Mouse (Mus musculus) intestine, embryonic 16.5 days (tissue): ENCODE data around the gene Diaph3. TPM values are rescaled to one million over a fixed set of nuclear protein-coding genes. Genes with fewer than 3 reads are reported as not detected.

Experiments used
- ATAC-seq: fragments of 200-750 bp; cut with Nextera tagmentation; 2 replicates; pipeline ENCODE4 v1.8.0; 2017; ENCODE audit warnings: moderate TSS enrichment, moderate library complexity
- H3K27ac ChIP-seq: fragments of 300-500 bp; sonication (generic); 2 replicates; pipeline ENCODE4 v1.5.1; 2014; ENCODE audit warnings: mild to moderate bottlenecking, low read length
- H3K27me3 ChIP-seq: fragments of 300-500 bp; sonication (generic); replicated peaks from 2 replicates; pipeline ENCODE4 v1.6.1; 2014; ENCODE audit warnings: low read length, control low read depth, mixed read lengths; ENCODE audit not compliant: control insufficient read depth, insufficient read depth
- H3K36me3 ChIP-seq: fragments of 300-500 bp; sonication (generic); 2 replicates; pipeline ENCODE4 v1.6.1; 2014; ENCODE audit warnings: low read length, control low read depth; ENCODE audit not compliant: control insufficient read depth, insufficient read depth
- H3K4me1 ChIP-seq: fragments of 300-500 bp; sonication (generic); 2 replicates; pipeline ENCODE4 v1.6.1; 2014; ENCODE audit warnings: low read length, control low read depth, mixed read lengths; ENCODE audit not compliant: control insufficient read depth, insufficient read depth
- H3K4me2 ChIP-seq: fragments of 300-500 bp; sonication (generic); 2 replicates; pipeline ENCODE4 v1.6.1; 2014; ENCODE audit warnings: low read depth, low read length, control low read depth
- H3K4me3 ChIP-seq: fragments of 300-500 bp; sonication (generic); 2 replicates; pipeline ENCODE4 v1.5.1; 2014; ENCODE audit warnings: mild to moderate bottlenecking, low read length
- H3K9ac ChIP-seq: fragments of 300-500 bp; sonication (generic); 2 replicates; pipeline ENCODE4 v1.6.1; 2014; ENCODE audit warnings: low read depth, low read length
- H3K9me3 ChIP-seq: fragments of 300-500 bp; sonication (generic); 2 replicates; pipeline ENCODE4 v1.6.1; 2016; ENCODE audit warnings: low read length, control low read depth; ENCODE audit not compliant: control insufficient read depth
- WGBS: fragments of 180-500 bp; shearing (Covaris S2); extraction: QIAGEN DNeasy Blood & Tissue Kit; methylation state at CpG from one replicate; pipeline ENCODE4 v1.1.7; 2014; 5-methylcytosine and 5-hydroxymethylcytosine counted together
- microRNA-seq: library from miRNA; unstranded; fragments of <30 nt; microRNA quantifications from one replicate; pipeline ENCODE4, GENCODE M21; 2016
- polyA plus RNA-seq: library from polyadenylated mRNA; unstranded; fragments of >200 nt; fragmentation: Nextera tagmentation; extraction: Ambion mirVana; gene quantifications from 2 replicates; pipeline ENCODE4 v1.2.1, GENCODE M21; 2015

Diaph3 gene
- polyA plus RNA-seq, 1 experiment from 2014 or later = 7.7 TPM

DNA sequence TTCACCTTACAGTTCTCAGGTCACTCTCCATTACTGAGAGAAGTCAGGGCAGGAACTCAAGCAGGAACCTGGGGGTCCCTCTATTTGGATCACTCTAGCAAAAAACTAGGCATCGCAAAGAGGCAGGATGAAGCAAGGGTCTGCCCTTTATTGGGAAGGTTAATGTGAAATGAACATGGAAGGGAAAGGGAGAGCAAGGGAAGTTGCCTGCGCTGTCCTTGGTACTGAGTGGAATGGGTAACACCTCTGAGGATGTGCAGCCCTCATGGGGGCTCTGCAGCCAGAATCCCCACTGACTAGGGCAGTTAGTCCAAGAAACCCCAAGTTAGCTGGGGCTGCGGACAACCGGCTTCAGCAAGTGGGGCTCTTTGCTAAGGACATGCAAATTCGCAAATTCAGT lies 507.2 kb downstream of the Diaph3 start:
- H3K36me3 ChIP-seq = no peaks in the 10 kb centered on the region
- no peak overlapping the region for H3K4me3 ChIP-seq
- no peak overlapping the region for H3K9ac ChIP-seq
- H3K9me3 ChIP-seq = no peaks in the 10 kb centered on the region
- no peaks in the 10 kb centered on the region for H3K27me3 ChIP-seq
- no peak overlapping the region for H3K4me2 ChIP-seq
- no peak for ATAC-seq
- WGBS = 68% methylated on average over 5 of the region's 5 CpGs
- H3K27ac ChIP-seq = no peak overlapping the region
- no peaks in the 10 kb centered on the region for H3K4me1 ChIP-seq

DNA sequence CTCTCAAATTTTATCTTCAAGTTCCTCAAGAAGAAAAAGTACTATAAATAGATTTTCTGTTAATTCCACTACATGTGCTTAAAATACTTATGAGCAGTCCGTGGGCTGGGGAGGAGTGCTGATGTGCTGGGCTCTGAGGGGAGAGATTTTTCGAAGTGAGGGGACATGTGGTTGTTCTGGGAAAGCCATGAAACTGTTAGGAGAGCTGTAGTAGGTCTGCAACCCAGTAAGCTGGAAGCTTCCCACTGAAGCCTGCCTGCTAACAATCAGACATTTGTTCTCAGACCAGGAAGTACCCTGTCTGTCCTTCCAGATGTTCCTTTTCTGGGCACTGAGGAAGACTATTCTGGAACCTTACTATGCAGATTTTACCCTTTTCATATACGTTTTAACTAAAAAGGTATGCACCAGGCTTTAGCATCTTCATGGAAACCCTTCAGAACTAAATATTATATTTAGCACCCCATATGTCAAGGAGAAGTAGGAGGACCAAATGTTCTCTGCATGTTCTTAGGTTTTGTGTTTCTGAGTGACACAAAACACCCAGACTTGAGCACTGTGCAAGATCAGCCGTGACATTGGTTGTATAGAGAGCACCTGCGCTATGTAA lies 516.1 kb downstream of the Diaph3 start:
- Histone ChIP-seq H3K4me3 (no peak overlapping the region), H3K9ac (no peak overlapping the region), H3K36me3 (no peaks in the 10 kb centered on the region), H3K27ac (no peak overlapping the region), H3K9me3 (no peaks in the 10 kb centered on the region), H3K4me1 (no peaks in the 10 kb centered on the region), H3K4me2 (no peak overlapping the region), H3K27me3 (no peaks in the 10 kb centered on the region)
- ATAC-seq = no peak
- 82% methylated on average over 5 of the region's 5 CpGs for WGBS

DNA sequence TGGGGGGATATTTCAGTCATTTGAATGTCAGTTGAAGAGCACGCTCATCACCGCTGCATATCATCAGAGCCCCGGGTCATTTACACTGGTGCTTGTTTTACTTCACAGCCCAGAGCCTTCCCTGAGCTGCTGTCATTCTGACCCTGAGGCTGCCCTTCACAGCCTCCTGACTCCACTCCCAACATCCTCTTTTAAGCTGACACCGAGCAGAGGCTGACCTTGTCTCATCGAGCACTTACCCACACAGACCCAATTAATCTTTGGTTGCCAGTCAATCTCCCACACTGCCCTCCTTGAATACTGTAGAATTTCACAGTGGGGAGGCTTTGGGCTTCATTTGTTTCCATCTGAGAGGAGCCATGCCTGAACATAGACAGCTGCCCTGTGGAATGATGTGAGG lies 521.4 kb downstream of the Diaph3 start:
- H3K27ac ChIP-seq = no peak overlapping the region

More for the DNA sequence above, 521.4 kb downstream of the Diaph3 start:
- 74% methylated on average over 5 of the region's 5 CpGs for WGBS
- Histone ChIP-seq H3K27me3 (no peaks in the 10 kb centered on the region), H3K4me2 (no peak overlapping the region), H3K4me3 (no peak overlapping the region), H3K9ac (no peak overlapping the region), H3K4me1 (no peaks in the 10 kb centered on the region), H3K36me3 (no peaks in the 10 kb centered on the region), H3K9me3 (no peaks in the 10 kb centered on the region)
- ATAC-seq = no peak

Small RNAs within 50 kb of the gene (microRNA-seq; reads per million reads assigned to microRNA genes)
- not detected for gene Gm23438
